45 mouse cellular contexts compared by ENCODE assay signal in the genomic region with DNA sequence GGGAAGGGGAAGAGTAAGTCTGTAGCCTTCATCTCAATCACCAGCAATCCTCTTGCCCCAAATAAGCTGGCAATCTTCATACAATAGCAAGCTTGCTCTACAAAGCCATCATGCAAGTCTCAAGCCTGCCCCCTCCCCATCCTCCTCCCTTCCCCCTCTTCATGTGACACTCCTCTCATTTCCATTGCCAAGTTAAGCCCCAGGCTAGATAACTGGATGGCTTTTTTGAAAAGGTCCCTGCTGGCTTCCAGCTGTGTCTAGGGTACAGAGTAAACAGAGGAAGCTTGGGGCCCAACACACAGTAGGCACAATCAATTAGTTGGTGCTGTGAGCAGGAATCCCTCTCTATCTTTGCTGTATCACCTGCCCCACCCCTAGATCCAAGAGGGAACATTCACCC. TPM values are rescaled to one million over a fixed set of nuclear protein-coding genes. Genes with fewer than 3 reads are reported as not detected.
"Had no signal": no experiment of that assay in that cellular context is flagged by ENCODE, and none has a peak within 500 bp of the region (broad histone marks: within the 10 kb centered on the region; RNA-seq: fewer than 3 reads in every experiment).

No protein-coding gene starts in this region.

- H3K4me3 ChIP-seq: heart, embryonic 10.5 days; heart, embryonic 12.5 days; heart, embryonic 13.5 days; heart, embryonic 15.5 days; hindbrain, embryonic 10.5 days; hindbrain, embryonic 12.5 days; hindbrain, embryonic 13.5 days; hindbrain, embryonic 15.5 days; intestine, embryonic 15.5 days; kidney, embryonic 15.5 days; layer of hippocampus, adult 2 months had no signal

- DNase-seq: heart, postnatal 10 days; heart, postnatal 14 days; heart, postnatal 36 days; heart, postnatal 4 days; kidney, adult 11 months; kidney, adult 18-20 months; kidney, adult 2 months; kidney, adult 8-10 months; kidney, adult 9 months; kidney, postnatal 10 days; kidney, postnatal 14 days; kidney, postnatal 25 days; kidney, postnatal 36 days; kidney, postnatal 4 days; layer of hippocampus, adult 9-11 months; layer of hippocampus, postnatal 36 days had no signal

- H3K36me3 ChIP-seq: heart, embryonic 10.5 days; heart, embryonic 12.5 days; heart, embryonic 13.5 days; heart, embryonic 15.5 days; hindbrain, embryonic 10.5 days; hindbrain, embryonic 12.5 days; hindbrain, embryonic 13.5 days; hindbrain, embryonic 15.5 days; intestine, embryonic 15.5 days; kidney, embryonic 15.5 days had no signal

- H3K4me2 ChIP-seq: heart, embryonic 11.5 days; heart, embryonic 12.5 days; heart, embryonic 13.5 days; heart, embryonic 15.5 days; hindbrain, embryonic 12.5 days; hindbrain, embryonic 13.5 days; hindbrain, embryonic 14.5 days; hindbrain, embryonic 15.5 days; intestine, embryonic 15.5 days; kidney, embryonic 15.5 days had no signal

- H3K9me3 ChIP-seq: heart, embryonic 10.5 days; heart, embryonic 12.5 days; heart, embryonic 13.5 days; heart, embryonic 15.5 days; hindbrain, embryonic 10.5 days; hindbrain, embryonic 12.5 days; hindbrain, embryonic 13.5 days; hindbrain, embryonic 15.5 days; intestine, embryonic 15.5 days; kidney, embryonic 15.5 days had no signal

- H3K9ac ChIP-seq: heart, embryonic 12.5 days; heart, embryonic 13.5 days; heart, embryonic 15.5 days; hindbrain, embryonic 12.5 days; hindbrain, embryonic 13.5 days; hindbrain, embryonic 14.5 days; hindbrain, embryonic 15.5 days; intestine, embryonic 15.5 days; kidney, embryonic 15.5 days had no signal

- ATAC-seq: hindbrain, embryonic 16.5 days; hindbrain, postnatal 0 days; inflammation-experienced regulatory T-cells, adult 6 months; intestine, embryonic 15.5 days; intestine, embryonic 16.5 days; intestine, postnatal 0 days had no signal

- H3K27ac ChIP-seq: heart, embryonic 10.5 days; heart, embryonic 13.5 days; heart, embryonic 15.5 days; hindbrain, embryonic 10.5 days; hindbrain, embryonic 12.5 days; hindbrain, embryonic 13.5 days; hindbrain, embryonic 14.5 days; hindbrain, embryonic 15.5 days; hindbrain, postnatal 0 days; intestine, embryonic 15.5 days; kidney, embryonic 15.5 days; kidney, postnatal 0 days; layer of hippocampus, adult 2 months had no signal

RNA-seq across cellular contexts. Expression of a gene that starts 19.8 kb away (rescaled TPM):
- total RNA-seq: heart, postnatal 10 days; heart, postnatal 14 days; heart, postnatal 25 days; heart, postnatal 36 days; heart, postnatal 4 days; hematopoietic stem cell, adult 5-6 weeks; layer of hippocampus, adult 18-20 months; layer of hippocampus, adult 2 months; layer of hippocampus, postnatal 36 days; left cerebral cortex, adult 18-20 months had no signal
- polyA plus RNA-seq: heart, embryonic 10.5 days; heart, embryonic 11.5 days; heart, embryonic 12.5 days; heart, embryonic 13.5 days; heart, embryonic 14.5 days; heart, embryonic 16.5 days; heart, postnatal 0 days; inflammation-experienced regulatory T-cells, adult 6 months; intestine, embryonic 15.5 days; intestine, embryonic 16.5 days; intestine, postnatal 0 days; kidney, adult 2 months; kidney, embryonic 14.5 days; kidney, embryonic 15.5 days; kidney, embryonic 16.5 days; kidney, postnatal 0 days; large intestine, adult 2 months had no signal
